8 mouse cellular contexts compared by ENCODE assay signal in genomic region chr2:35109924-35110304, GRCm38 (mm10). TPM values are rescaled to one million over a fixed set of nuclear protein-coding genes. Genes with fewer than 3 reads are reported as not detected.
DNase-seq lines count a peak whose midpoint lies in the region; ATAC-seq and TF ChIP-seq lines count a peak whose summit lies in the region.

No protein-coding gene starts in this region.

- no peaks in the 10 kb centered on the region for H3K9me3 ChIP-seq in embryonic facial prominence, embryonic 11.5 days (replicated peaks; ENCODE audit: control insufficient read depth, low read length)
- H3K9me3 ChIP-seq in limb, embryonic 11.5 days (ENCODE audit: control insufficient read depth, low read length) = no peaks in the 10 kb centered on the region
- H3K9me3 ChIP-seq in neural tube, embryonic 15.5 days (replicated peaks) = no peaks in the 10 kb centered on the region

- H3K27me3 ChIP-seq in embryonic facial prominence, embryonic 11.5 days (ENCODE audit: control insufficient read depth, insufficient read depth, low read length) = no peaks in the 10 kb centered on the region
- H3K27me3 ChIP-seq in limb, embryonic 11.5 days (ENCODE audit: control insufficient read depth, insufficient read depth, low read length) = no peaks in the 10 kb centered on the region
- H3K27me3 ChIP-seq in neural tube, embryonic 15.5 days (replicated peaks) = 0 out of 2 replicates have a peak, but pooled peaks cover 2% of the 10 kb centered on the region

- H3K36me3 ChIP-seq in embryonic facial prominence, embryonic 11.5 days (replicated peaks; ENCODE audit: control insufficient read depth, insufficient read depth, low read depth, low read length) = no peaks in the 10 kb centered on the region
- H3K36me3 ChIP-seq in limb, embryonic 11.5 days (ENCODE audit: control insufficient read depth, insufficient read depth, low read length) = no peaks in the 10 kb centered on the region
- H3K36me3 ChIP-seq in neural tube, embryonic 15.5 days = no peaks in the 10 kb centered on the region

- no peak for ATAC-seq in embryonic facial prominence, embryonic 11.5 days (replicated peaks; ENCODE audit: insufficient number of reproducible peaks, low FRiP score, low TSS enrichment, low read depth)
- ATAC-seq in limb, embryonic 11.5 days (ENCODE audit: insufficient number of reproducible peaks, low FRiP score, low TSS enrichment, low read depth) = no peak
- ATAC-seq in neural tube, embryonic 15.5 days (ENCODE audit: low FRiP score) = 0 out of 2 replicates have a peak, but pooled peaks have one; percentile 4

- H3K4me2 ChIP-seq in embryonic facial prominence, embryonic 11.5 days (ENCODE audit: low read depth, low read length) = peak overlapping the region; percentile 81
- H3K4me2 ChIP-seq in limb, embryonic 11.5 days (ENCODE audit: low read depth, severe bottlenecking) = peak overlapping the region; percentile 66
- H3K4me2 ChIP-seq in neural tube, embryonic 15.5 days = peak overlapping the region; percentile 64

- no peak for DNase-seq in left cerebral cortex, adult 2 months (ENCODE audit: extremely low spot score in 1 of 2, low spot score in 2 of 2)
- no peak for DNase-seq in left cerebral cortex, postnatal 14 days (ENCODE audit: low spot score in 2 of 2)
- DNase-seq in embryonic facial prominence, embryonic 11.5 days (ENCODE audit: low spot score) = no peak
- DNase-seq in limb, embryonic 11.5 days (ENCODE audit: low spot score) = no peak
- DNase-seq in thymus, postnatal 4 days = no peak
- no peak for DNase-seq in cerebellum, adult 11 months
- DNase-seq in cerebellum, adult 18-20 months = no peak

- H3K9ac ChIP-seq in embryonic facial prominence, embryonic 11.5 days (replicated peaks; ENCODE audit: low read length) = peak overlapping the region; percentile 85
- peak overlapping the region; percentile 77 for H3K9ac ChIP-seq in limb, embryonic 11.5 days (ENCODE audit: low read length)
- peak overlapping the region; percentile 76 for H3K9ac ChIP-seq in neural tube, embryonic 15.5 days (replicated peaks)

- H3K4me3 ChIP-seq in left cerebral cortex, adult 2 months = peak overlapping the region; percentile 83
- peak overlapping the region; percentile 74 for H3K4me3 ChIP-seq in embryonic facial prominence, embryonic 11.5 days (ENCODE audit: low read depth, low read length)
- peak overlapping the region; percentile 76 for H3K4me3 ChIP-seq in limb, embryonic 11.5 days (ENCODE audit: low read depth, low read length)
- H3K4me3 ChIP-seq in neural tube, embryonic 15.5 days (replicated peaks) = peak overlapping the region; percentile 85

- no peaks in the 10 kb centered on the region for H3K4me1 ChIP-seq in embryonic facial prominence, embryonic 11.5 days (ENCODE audit: control insufficient read depth, insufficient read depth, low read length)
- no peaks in the 10 kb centered on the region for H3K4me1 ChIP-seq in limb, embryonic 11.5 days (ENCODE audit: control insufficient read depth, insufficient read depth, low read length)
- H3K4me1 ChIP-seq in neural tube, embryonic 15.5 days = peaks cover 16% of the 10 kb centered on the region

- intact Hi-C loops in left cerebral cortex, adult 2 months (cut with DNase I) = loop anchor here (1.0 to 5.0 kb wide), 3 partner anchors 65 to 283 kb away; partner anchors contain the start of gene Fbxw2
- intact Hi-C loops in left cerebral cortex, postnatal 14 days (cut with DNase I) = loop anchor here (2.0 to 10.0 kb wide), 3 partner anchors 65 to 315 kb away; partner anchors contain the start of gene Rabepk

- no peak for TF ChIP-seq CTCF in left cerebral cortex, adult 2 months (IDR thresholded peaks at IDR 0.05)

- 3% methylated on average over 13 of the region's 13 CpGs for WGBS in embryonic facial prominence, embryonic 11.5 days
- 3% methylated on average over 13 of the region's 13 CpGs for WGBS in limb, embryonic 11.5 days
- under 1% methylated on average over 13 of the region's 13 CpGs for WGBS in neural tube, embryonic 15.5 days

- H3K27ac ChIP-seq in left cerebral cortex, adult 2 months = peak overlapping the region; percentile 94
- H3K27ac ChIP-seq in embryonic facial prominence, embryonic 11.5 days (replicated peaks; ENCODE audit: low read depth, low read length) = no peak overlapping the region
- no peak overlapping the region for H3K27ac ChIP-seq in limb, embryonic 11.5 days (replicated peaks; ENCODE audit: low read depth, low read length)
- peak overlapping the region; percentile 91 for H3K27ac ChIP-seq in neural tube, embryonic 15.5 days (replicated peaks)

RNA-seq across cellular contexts. Expression of gene Cntrl, which starts 0.6 kb away (rescaled TPM):
- 1 to 10 TPM; 9.0 to 9.6 TPM for total RNA-seq in left cerebral cortex, adult 2 months (2021)
- total RNA-seq in left cerebral cortex, postnatal 14 days (2021) = 1 to 10 TPM; 8.0 to 8.3 TPM
- 31.3 and 32.7 TPM in 2 replicates for polyA plus RNA-seq in embryonic facial prominence, embryonic 11.5 days (2014; fragmentation: Nextera tagmentation; extraction: Ambion mirVana)
- 34.4 and 36.7 TPM in 2 replicates for polyA plus RNA-seq in limb, embryonic 11.5 days (2014; fragmentation: Nextera tagmentation; extraction: Ambion mirVana)
- 8.4 and 13.7 TPM in 2 replicates for polyA plus RNA-seq in neural tube, embryonic 15.5 days (2015; fragmentation: Nextera tagmentation; extraction: Ambion mirVana)

RNA-seq across cellular contexts. Expression of gene AI182371, which starts 8.6 kb away (rescaled TPM):
- total RNA-seq in left cerebral cortex, adult 2 months (2021) = under 1 TPM in 1 of 2 experiments, not detected in 1; 0.21 TPM
- total RNA-seq in left cerebral cortex, postnatal 14 days (2021) = under 1 TPM; 0.22 to 0.44 TPM
- 0.13 TPM in 1 of 2 replicates, not detected in the other for polyA plus RNA-seq in embryonic facial prominence, embryonic 11.5 days (2014; fragmentation: Nextera tagmentation; extraction: Ambion mirVana)
- polyA plus RNA-seq in limb, embryonic 11.5 days (2014; fragmentation: Nextera tagmentation; extraction: Ambion mirVana) = 0.20 TPM in 1 of 2 replicates, not detected in the other
- polyA plus RNA-seq in neural tube, embryonic 15.5 days (2015; fragmentation: Nextera tagmentation; extraction: Ambion mirVana) = 0.26 and 0.82 TPM in 2 replicates

RNA-seq across cellular contexts. Expression of gene Hc, which starts 48.7 kb away (rescaled TPM):
- total RNA-seq in left cerebral cortex, adult 2 months (2021) = under 1 TPM; 0.37 to 0.45 TPM
- total RNA-seq in left cerebral cortex, postnatal 14 days (2021) = under 1 TPM; 0.47 to 0.77 TPM
- 0.38 TPM in 1 of 2 replicates, not detected in the other for polyA plus RNA-seq in embryonic facial prominence, embryonic 11.5 days (2014; fragmentation: Nextera tagmentation; extraction: Ambion mirVana)
- polyA plus RNA-seq in limb, embryonic 11.5 days (2014; fragmentation: Nextera tagmentation; extraction: Ambion mirVana) = not detected in 2 replicates
- polyA plus RNA-seq in neural tube, embryonic 15.5 days (2015; fragmentation: Nextera tagmentation; extraction: Ambion mirVana) = 0.61 and 0.68 TPM in 2 replicates

Comparison
In these comparisons a context has a peak if more than half of its experiments do, and no peak if none do; other contexts are left out.
1. H3K27ac ChIP-seq: peak in left cerebral cortex, adult 2 months (single experiment) and neural tube, embryonic 15.5 days (single experiment); none in embryonic facial prominence, embryonic 11.5 days (single experiment) and limb, embryonic 11.5 days (single experiment).
2. Peak in every context shown above with its lines, with median percentiles within 50 percentile points of each other: H3K4me3 ChIP-seq, H3K4me2 ChIP-seq and H3K9ac ChIP-seq.